Mouse (Mus musculus) kidney, adult 9 months (tissue): ENCODE data around the gene Polr2l.

Experiments used
- DNase-seq: peaks from one replicate; pipeline ENCODE4 v3.0.0; 2022

The Polr2l gene

DNA sequence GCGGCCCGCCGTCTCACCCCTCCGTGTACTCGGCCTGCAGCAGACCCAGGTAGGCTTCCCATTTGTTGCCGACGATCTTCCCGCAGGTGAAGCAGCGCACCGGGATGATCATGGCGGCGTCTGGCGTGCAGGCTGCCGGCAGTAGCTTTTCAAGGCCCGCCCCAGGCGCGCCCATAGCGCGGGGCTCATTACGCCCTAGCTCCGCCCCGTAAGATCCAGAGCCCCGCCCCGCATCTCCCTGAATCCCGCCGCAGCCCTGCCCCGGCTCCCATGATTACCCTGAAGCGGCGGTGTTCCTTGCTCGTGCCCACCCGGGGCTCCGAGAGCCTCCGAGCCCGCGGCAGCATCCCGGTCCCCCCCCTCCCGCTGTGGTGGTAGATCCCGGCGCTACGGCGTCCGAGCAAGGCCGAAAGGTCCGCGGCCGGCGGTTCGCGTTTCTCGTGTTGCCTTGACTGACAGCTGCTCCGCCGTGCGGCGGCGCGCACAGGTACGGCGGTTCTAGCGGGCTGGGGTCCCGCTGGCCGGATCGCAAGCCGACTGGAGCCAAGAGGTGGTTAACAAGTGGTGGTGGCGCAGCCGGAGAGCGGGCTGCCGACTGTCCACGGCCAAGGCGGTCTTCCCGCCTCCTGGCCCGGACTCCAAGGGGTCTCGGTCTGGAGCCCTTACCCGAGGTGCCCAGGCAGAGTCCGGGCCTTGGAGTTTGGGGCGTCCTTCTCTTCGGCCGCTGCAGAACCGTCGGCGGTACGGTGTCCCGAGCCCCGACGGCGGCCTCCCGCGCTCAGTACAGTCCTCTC, at the start of gene Polr2l, which contains the start of gene Tspan4:
Gene Polr2l, minus strand, starts transcription at position 122 of the 794 bp plus-strand sequence.
Gene Tspan4, plus strand, starts transcription at position 230 of the 794 bp plus-strand sequence.
- peak; percentile 89 for DNase-seq

DNA sequence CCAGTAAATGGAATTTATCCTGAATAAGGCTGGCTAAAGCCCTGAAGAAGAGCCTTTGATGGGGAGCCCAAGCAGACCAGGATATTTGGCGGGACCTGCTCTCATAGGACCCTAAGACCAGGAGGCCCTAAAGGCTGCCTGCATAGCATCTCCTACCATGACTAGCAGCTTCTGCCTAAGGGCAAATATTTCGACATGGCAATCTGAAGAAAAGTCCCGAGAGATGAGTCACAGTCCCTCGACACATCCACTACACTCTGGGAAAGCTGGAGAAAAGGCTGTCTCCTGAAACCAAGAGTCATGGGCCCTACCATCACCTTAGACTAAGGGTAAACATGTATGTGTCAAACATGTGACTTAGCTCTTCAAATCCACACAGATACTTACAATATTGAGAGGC, 49.3 kb upstream of the Polr2l start:
- no peak for DNase-seq

DNA sequence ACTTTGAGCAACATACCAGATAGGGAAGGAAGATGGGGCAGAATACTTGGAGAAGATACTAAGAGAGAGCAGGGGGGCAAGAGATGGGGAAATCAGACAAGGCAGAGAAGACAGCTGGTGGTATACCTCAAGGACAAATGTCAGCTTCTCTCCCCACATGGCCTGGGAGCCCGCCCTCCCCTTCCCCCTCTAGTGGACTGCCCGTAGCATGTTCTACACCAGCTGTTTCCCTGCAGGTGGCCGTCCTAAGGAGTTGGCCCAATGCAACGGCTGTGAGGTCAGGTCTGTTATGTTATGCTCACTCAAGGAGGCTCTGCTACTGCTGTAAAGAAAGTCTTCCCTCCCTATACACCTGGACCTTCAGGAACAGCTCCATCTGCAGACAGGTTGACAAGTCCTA, 48.1 kb upstream of the Polr2l start:
- no peak for DNase-seq

DNA sequence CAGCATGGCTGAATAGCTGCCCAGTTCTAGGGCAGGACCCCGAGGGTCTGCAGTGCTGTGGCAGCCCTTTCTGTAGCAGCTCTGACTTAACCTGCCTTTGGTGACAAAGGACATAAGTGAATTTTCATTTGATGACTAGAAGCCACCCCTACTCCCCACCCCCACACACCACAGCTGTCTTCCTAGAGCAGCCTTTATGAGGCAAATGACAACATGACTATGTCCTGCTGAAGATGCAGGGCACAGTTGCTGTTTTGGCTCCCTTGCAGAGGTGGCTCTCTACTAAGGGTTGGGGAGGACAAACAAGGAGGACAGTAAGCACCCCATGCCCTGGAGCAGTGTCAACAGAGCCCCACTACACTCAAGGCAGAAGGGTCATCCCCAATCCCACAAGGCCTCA, 44.9 kb upstream of the Polr2l start:
- no peak for DNase-seq

DNA sequence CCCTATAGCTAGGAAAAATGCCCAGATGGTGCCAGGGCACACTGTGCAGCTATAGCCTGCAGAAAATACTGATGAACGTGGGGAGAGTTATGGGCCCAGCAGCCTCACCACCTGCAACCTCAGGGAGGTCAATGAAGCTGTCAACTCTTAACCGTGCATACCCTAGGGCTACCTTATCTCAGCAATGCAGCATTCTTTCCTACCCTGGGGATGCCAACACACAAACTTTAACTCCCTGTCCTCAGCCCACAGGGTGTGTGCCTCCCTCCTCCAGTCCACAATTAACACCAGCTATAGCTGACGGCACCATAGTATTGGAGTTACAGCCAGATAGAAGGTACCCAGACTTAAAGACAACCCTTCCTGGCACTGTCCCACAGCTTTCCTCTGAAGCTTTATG, 44.0 kb upstream of the Polr2l start:
- DNase-seq = no peak

DNA sequence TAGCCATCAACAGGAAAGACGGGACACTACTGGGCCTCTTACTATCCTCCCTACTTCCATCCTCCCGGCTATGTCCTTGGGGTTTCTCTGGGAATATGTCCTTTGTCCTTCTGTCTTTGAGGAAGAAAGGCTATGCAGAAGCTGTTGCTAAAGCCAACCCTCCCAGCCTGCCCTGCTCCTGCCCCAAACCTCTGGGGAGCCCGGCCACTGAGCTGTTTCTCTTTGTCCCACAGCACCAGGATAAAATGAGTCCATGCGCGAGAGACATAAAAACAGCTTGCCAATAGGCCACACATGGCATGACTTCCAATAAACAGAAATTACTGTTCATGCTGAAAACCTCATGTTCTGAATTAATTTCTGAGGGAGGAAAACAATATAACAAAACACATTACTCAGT, 43.4 kb upstream of the Polr2l start:
- DNase-seq = no peak

DNA sequence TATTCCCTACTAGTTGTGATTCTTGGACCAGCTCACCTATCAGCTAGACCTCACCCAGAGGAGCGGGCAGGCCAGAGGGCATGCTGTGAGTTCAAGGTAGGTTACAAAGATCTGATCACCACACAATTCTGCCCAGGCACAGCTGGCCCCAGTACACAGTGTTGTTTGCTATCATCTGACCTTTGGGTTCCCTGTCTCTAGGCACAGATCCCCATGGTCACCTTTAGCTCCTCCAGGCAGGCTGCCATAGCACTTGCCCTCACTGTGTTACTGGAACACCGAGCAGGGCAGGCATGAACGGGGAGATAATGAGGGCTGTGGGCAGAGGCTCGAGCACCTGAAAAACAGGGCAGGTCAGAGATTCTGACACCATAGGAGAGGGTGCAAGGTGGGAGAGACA, 42.7 kb upstream of the Polr2l start:
- no peak for DNase-seq

DNA sequence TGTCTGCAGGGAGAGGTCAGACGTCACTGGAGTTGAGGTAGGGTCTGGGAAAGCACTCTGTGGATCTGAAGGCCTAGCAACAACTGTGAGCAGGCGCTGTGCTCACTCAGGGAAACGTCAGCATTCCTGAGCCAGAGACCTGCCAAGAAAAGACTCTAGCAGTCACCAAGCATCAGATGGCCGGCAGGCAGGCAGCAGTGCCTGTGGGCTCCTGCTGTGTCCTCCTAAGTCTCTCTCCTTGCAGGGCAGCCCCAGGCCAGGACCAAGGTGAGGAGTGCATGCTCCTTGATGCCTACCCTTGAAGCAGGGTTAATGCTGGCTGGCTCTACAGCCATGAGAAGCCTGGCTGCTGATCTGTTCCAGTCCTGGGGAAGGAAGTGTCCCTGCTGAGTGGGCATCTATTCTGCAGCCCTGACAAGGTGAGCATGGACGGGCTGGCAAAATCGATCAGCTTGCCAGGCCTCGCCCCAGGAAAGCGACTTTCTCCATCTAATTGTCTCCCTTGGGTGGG, 35.8 kb upstream of the Polr2l start:
- DNase-seq = no peak

DNA sequence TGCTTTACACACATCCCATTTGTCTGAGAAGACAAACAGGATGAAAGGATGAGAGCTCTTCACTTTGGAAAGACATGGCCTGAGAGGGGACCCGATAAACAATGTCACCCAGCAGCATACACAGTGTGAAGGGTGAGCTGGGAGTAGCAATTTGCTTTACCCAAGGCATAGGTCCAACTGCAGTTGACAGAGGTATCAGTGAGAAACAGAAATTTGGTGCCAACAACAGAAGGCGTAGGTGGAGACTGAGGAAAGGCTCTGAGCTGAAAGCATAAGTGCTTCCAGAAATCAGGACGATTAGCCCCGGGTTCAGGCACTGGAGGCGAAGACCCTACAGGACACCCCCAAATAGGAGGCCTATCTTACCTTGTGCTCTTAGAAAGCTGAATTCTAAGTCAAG, 35.3 kb upstream of the Polr2l start:
- DNase-seq = no peak

DNA sequence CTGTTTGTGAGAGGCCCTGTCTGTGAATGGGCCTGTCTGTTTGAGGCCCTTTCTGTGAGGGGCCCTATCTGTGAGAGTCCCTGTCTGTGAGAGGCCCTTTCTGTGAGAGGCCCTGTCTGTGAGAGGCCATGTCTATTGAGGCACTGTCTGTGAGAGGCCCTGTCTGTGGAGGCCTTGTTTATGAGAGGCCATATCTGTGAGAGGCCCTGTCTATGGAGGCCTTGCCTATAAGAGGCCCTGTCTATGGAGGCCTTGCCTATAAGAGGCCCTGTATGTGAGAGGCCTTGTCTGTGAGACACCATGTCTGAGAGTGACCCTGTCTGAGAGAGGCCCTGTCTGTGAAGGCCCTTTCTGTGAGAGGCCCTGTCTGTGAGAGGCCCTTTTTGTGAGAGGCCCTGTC, 33.2 kb upstream of the Polr2l start:
- DNase-seq = no peak

DNA sequence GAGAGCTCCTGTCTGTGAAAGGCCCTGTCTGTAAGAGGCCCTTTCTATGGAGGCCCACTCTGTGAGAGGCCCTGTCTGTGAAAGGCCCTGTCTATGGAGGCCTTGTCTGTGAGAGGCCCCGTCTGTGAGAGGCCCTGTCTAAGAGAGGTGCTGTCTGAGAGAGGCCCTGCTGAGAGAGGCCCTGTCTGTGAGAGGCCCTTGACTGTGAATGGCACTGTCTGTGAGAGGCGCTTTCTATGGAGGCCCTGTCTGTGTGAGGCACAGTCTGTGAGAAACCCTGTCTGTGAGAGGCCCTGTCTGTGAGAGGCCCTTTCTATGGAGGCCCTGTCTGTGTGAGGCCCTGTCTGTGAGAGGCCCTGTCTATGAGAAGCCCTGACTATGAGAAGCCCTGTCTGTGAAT, 31.3 kb upstream of the Polr2l start:
- no peak for DNase-seq

DNA sequence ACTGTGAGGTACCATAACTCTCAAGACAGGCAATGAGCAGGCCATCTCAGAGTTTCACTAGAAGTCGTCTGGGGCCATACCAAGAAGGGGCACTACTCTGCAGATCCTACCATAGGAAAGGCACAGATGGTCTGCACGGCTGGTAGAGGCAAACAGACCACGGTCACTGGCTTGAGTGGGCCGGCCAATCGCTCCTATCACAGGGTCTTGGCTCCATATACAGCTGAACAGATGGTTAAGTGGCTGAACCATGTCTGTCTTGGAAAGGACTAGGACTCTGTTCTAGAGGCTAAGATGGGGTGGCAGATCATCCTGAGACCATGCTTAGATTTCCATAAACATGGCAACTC, 27.6 kb upstream of the Polr2l start:
- no peak for DNase-seq

DNA sequence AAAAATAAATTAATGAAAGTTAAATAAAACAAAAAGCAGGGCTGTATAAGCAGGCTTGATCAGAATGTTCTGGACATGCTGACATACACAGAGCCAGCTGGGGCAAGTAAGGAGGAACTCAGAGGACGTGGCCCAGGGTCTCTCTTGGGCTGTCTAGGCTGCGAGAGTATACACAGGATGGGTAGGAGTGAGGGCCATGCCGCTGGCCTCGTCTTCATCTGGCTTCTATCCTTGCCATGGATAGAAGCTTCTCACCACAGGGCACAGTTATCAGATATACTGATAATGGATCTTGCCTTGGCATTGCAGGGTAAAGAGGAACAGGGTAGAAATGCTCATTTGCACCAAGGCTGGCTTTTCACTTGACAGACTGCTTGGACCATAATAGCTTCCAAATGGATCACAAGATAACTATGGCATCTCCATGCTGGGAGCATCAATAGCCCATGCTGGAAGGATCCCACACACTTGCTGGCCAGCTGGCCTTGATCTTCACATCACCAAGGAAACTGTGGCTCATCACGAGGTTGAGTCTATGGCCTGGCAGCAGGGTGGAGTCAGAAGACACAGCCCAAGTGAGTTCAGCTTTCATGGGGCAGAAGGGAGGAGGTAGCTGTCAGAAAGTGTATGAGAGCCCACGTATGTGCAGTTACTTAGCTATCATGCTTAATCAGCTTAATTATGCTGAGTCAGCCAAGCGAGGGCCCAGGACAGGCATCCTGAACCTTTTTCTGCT, 27.1 kb upstream of the Polr2l start:
- no peak for DNase-seq

DNA sequence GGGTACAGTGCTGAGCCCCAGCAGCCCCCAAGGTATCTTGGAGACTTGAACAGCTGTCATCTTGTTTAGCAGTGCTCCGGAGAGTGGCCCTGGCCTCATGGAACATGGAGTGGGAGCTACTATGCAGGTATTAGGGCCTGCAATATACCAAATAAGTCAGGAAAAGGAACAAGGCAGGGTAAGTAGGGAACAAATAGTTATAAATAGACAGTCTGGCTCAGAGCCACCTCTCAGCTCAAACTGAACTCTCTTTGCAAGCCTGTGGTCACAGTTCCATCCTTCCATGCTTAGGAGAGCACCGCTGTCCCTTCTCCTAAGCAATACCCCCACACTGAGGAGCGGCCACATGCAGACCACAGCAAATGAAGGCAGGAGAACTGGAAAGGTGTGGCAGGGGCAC, 22.7 kb upstream of the Polr2l start:
- DNase-seq = no peak

DNA sequence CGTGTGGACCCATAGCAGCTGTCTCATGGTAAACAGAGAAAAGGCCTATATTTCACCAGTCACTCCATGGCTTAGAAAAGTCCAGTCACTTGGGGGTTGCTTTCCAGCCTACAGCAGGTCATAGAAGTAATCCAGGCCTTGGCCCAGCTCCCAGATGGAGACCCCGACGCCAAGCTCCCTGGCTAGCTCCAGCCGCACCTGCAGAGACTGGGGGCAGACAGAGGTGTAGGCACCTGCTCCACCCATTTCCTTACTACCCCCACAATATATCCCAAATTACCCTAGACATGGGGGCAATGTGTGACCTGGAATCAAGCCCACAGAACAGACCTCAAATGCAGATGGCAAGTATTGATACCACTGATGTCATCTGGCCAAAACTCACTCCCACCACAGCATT, 21.0 kb upstream of the Polr2l start:
- DNase-seq = no peak

DNA sequence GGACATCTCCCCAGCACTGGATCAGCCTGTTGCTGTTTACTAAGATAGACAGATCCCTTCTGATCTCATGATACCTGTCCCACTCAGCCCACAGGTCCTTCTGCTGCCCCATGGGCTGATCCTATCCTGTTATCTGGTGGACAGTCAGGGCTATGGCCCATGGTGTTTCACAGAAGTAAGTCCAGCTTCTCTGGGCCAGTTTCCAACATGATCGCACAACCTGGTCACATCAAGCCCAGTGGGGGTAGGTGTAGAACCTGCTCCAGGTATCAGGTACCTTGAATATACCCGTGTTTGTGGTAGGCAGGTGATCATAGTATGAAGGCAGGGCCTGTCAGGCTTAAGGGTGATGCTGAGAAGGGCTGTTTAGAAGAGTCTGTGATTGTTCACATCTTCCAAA, 20.4 kb upstream of the Polr2l start:
- no peak for DNase-seq

DNA sequence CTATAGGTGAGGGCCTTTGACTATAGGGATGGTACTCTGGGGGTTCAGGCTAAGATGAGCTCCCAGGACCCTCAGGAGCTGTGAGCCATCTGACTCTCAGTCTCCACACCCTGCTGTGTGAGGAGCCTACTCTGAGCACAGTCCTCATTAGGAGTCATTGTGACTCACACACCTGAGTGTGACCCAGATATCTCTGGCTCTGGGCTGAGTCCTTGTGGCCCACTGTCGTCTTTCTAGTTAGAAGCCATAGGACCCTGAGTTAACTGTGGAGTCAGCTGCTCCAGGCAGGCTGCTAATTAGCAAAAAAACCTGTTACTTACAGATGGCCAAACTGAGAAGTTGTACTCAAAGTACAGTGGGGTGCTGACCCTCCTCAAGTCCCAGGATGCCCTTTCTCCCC, 18.8 kb upstream of the Polr2l start:
- DNase-seq = no peak

DNA sequence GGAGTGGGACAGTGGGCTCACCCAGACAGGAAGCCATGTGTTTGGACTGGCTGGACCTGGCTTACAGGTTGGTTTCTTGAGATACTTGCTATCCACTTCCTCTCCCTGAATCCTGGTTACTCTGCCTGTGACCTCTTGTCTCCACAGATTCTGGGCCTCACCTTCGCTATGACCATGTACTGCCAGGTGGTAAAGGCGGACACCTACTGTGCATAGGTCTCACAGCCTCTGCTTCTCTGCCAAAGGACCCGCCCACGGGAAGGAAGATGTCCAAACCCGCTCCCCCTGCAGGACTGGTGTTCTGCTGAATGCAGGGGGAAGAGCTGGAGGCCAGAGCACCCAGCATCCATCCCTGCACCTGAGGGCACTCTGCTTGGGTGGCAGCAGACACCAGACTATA, 17.8 kb upstream of the Polr2l start:
- no peak for DNase-seq

DNA sequence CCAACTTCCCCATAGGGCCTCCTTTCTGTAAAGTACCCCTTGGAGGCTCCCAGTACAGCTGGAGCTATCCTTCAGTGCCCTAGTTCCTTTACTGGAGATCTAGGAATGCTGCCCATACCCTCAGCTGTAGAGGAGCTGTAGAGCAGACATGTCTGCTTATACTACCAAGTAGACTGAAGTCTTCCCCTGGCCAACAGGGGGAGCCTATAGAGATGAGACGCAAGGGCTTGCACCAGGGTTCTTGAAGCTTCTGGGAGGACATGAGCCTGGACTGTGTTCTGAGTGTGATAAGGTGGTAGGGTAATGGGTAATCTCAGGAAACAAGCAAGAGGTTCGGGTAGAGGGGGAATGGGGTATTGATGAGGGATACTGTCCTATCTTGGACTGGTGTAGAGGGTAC, 16.2 kb upstream of the Polr2l start:
- no peak for DNase-seq

DNA sequence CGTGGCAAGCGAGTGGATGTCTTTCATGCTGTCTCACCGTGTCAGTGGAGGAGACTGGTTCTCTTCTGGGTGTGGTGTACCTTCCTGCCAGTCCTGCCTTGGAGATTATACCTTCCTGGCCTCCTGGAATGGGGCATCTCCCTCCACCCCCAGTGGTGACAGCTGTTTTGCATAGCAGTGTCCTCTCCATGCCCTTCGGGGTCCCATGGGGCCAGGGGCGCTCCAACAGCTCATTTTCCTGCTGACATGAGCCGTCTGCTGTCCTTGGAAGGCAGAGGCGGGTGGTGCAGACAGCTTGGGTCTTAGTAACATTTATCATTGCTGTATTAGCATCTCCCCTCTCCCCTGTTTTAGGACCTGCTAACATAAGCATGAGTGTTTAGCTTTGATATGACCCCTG, 12.2 kb upstream of the Polr2l start:
- no peak for DNase-seq

DNA sequence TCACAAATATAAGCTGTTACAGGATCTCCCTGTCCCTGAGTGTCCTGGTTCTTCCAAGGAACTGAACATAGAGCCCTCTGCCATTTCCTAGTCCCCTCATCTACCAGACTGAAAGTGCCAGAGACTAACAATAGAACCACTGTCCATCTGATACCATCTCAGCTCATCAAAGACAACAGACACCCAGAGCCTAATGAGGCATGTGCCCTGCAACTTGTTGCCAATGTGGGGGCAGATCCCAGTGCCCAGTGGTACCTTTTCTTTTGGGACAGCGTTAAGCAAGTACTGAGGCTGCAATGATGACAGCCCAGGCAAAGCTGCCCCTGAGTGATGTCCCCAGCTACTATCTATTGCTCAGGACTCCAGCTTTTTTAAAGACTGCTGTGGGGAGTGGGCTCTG, 11.3 kb upstream of the Polr2l start:
- no peak for DNase-seq

DNA sequence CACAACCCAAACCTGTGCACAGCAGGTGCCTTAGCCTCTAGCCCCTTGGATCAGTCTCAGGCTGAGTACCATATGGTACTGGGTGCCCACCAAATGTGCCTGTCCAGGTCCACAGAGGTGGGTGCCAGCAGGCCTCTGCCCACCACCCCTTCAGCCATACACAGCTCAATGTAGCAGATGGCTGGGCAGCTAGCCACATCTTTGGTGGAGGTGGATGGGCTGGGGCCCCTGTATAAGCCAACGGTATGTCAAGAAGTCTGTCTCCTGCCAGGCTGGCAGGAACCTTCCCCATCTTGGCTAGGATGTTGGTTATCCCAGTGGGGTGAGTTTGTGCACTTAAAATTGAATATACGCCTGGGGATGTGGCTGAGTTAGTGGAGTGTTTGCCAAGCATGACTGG, 10.7 kb upstream of the Polr2l start:
- DNase-seq = no peak

DNA sequence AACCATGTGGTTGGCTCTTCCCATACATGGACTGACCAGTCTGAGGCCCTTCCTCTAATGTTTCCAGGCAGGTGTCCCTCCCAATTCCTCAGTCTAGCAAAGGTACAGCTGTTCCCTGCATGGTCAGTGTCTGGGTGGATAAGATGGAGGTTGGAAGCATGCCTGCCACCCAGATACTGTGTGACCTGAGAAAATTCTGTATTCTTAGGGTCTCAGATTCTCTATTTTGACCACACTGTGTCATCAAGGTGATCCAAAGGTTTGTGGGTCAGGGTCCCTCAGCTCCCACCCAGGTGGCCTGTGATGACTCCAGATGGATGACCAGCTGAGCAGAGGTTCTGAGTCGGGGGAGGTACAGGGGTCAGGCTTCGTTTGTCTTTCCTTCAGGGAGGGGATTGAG, 10.3 kb upstream of the Polr2l start:
- DNase-seq = no peak
